Mouse (Mus musculus) olfactory bulb, adult 2 months (tissue): ENCODE data around the gene Colgalt2.

Source experiments
- CTCF ChIP-seq: fragments of 200-500 bp; IDR thresholded peaks from 2 replicates; pipeline ENCODE4 v1.5.1; 2012; ENCODE audit warnings: low read depth, mild to moderate bottlenecking, low read length, moderate library complexity; ENCODE audit not compliant: insufficient read depth
- POLR2A ChIP-seq: fragments of 200-500 bp; IDR thresholded peaks from 2 replicates; pipeline ENCODE4 v1.6.1; 2012; ENCODE audit warnings: mild to moderate bottlenecking, low read depth, low read length, moderate library complexity; ENCODE audit not compliant: insufficient read depth

GRCm38 (mm10) chr1:152542747-152543378, 143.2 kb downstream of the Colgalt2 start:
- no peak for TF ChIP-seq CTCF
- TF ChIP-seq POLR2A = no peak
